Mouse (Mus musculus) Patski (cell line): ENCODE results near the gene Frmpd4. TPM values are rescaled to one million over a fixed set of nuclear protein-coding genes. Genes with fewer than 3 reads are reported as not detected.
A peak's percentile ranks its signal among the peaks of the same experiment; 100 is the strongest.

ENCODE experiments used
- ATAC-seq: fragments of 100-300 bp; one replicate; pipeline ENCODE4 v1.8.0; 2021
- CTCF ChIA-PET: fragments of 350-600 bp; sonication (Branson Sonifier 250); formaldehyde crosslinking; loops from one replicate; lab custom pipeline; 2022; ENCODE audit warnings: inconsistent platforms; lab: Charles Lee
- POLR2A ChIA-PET: fragments of 350-600 bp; sonication (Branson Sonifier 250); formaldehyde crosslinking; loops from one replicate; lab custom pipeline; 2022; ENCODE audit warnings: antibody characterized with exemption, inconsistent platforms; lab: Charles Lee
- DNase-seq: peaks from one replicate; pipeline ENCODE4 v3.0.0-alpha.2; 2011; ENCODE audit warnings: low read depth, low spot score
- H3K27me3 ChIP-seq: fragments of 371-371 bp; one replicate; pipeline ENCODE4 v1.5.1; 2021
- CTCF ChIP-seq: fragments of 100-300 bp; IDR thresholded peaks from one replicate; pipeline ENCODE4 v1.5.1; 2021
- in situ Hi-C: fragments of 300-500 bp; cut with MboI; formaldehyde crosslinking; loops from 3 replicates; pipeline ENCODE4 v1.11.1; 2018; ENCODE audit warnings: low pct_unique_long_range_greater_than_20kb, mixed read lengths
- polyA plus RNA-seq: library from polyadenylated mRNA; unstranded; gene quantifications from one replicate; pipeline ENCODE4 v1.2.3, GENCODE M21; 2021

Gene Frmpd4
- polyA plus RNA-seq, 1 experiment from 2014 or later = 0.26 TPM

GRCm38 (mm10) chrX:167854821-167855220, 722.2 kb downstream of the Frmpd4 start:
- TF ChIP-seq CTCF = no peak
- in situ Hi-C loops = no loop called here
- peaks cover 5% of the 10 kb centered on the region for H3K27me3 ChIP-seq
- peak; percentile 67 for ATAC-seq
- POLR2A ChIA-PET = interaction anchor here (0.9 kb wide), 1 partner anchor 497 kb away, joined by 3 read pairs; no protein-coding TSS in a partner anchor
- DNase-seq = no peak
- CTCF ChIA-PET = no interaction called here

GRCm38 (mm10) chrX:167832543-167832942, 744.5 kb downstream of the Frmpd4 start:
- CTCF ChIA-PET = no interaction called here
- TF ChIP-seq CTCF = no peak
- H3K27me3 ChIP-seq = peaks cover 17% of the 10 kb centered on the region
- no peak for DNase-seq
- in situ Hi-C loops = no loop called here
- no peak for ATAC-seq
- POLR2A ChIA-PET = no interaction called here

DNA sequence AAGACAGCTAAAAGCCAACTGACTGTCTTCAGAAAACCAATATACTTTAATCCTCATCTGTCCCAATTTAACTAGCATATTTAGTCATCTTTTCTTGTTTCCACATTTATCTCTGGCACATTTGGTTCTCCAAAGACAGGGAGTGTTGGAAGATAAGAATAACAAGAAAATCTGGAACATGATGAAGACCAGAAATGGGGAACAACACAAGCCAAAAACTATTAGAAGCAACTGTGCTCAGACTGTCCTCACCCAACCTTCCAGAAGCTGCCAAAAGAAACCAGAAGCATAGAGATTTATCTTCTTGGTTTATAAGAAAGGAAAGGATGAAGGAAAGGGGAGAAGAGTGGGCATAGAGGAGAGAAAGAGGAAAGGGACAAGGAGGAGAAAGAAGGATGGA, 748.6 kb downstream of the Frmpd4 start:
- ATAC-seq (no peak), DNase-seq (no peak)
- in situ Hi-C loops = no loop called here
- ChIA-PET CTCF (interaction anchor here (1.2 to 1.4 kb wide), 2 partner anchors 14 to 32 kb away, joined by 3 to 6 read pairs; no protein-coding TSS in a partner anchor), POLR2A (no interaction called here)
- no peak for TF ChIP-seq CTCF
- peaks cover 13% of the 10 kb centered on the region for H3K27me3 ChIP-seq

- ATAC-seq (no peak), DNase-seq (no peak)
- in situ Hi-C loops = loop anchor here (5.0 kb wide), 1 partner anchor 320 kb away; no protein-coding TSS in a partner anchor
- H3K27me3 ChIP-seq = peaks cover 5% of the 10 kb centered on the region
- TF ChIP-seq CTCF = peak; percentile 68
- ChIA-PET POLR2A (no interaction called here), CTCF (interaction anchor here (0.8 kb wide), 1 partner anchor 1801 kb away, joined by 3 read pairs; no protein-coding TSS in a partner anchor)
Observed at GRCm38 (mm10) chrX:167817363-167817762, 759.7 kb downstream of the Frmpd4 start.

DNA sequence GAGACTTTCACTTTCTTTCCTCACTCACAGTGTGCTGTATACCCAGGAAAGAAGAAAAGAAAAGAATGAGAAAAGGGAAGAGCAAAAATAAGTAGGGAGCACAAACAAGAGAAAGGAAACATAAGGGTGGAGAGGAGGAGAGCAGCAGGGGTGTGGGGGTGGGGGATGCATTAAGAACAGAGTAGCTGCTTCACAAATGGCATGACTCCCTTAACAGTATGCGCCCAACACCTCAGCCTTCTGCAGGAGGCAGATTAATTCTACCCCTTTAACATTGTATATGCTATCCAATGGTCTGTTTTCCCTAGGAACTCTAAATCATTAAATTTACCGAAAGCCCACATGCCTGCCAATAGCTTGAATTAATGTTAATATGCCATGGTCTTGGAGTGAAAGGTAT, 766.9 kb downstream of the Frmpd4 start:
- POLR2A ChIA-PET = no interaction called here
- CTCF ChIA-PET = no interaction called here
- H3K27me3 ChIP-seq = peaks cover 5% of the 10 kb centered on the region
- TF ChIP-seq CTCF = no peak
- no peak for ATAC-seq
- no peak for DNase-seq
- in situ Hi-C loops = no loop called here

DNA sequence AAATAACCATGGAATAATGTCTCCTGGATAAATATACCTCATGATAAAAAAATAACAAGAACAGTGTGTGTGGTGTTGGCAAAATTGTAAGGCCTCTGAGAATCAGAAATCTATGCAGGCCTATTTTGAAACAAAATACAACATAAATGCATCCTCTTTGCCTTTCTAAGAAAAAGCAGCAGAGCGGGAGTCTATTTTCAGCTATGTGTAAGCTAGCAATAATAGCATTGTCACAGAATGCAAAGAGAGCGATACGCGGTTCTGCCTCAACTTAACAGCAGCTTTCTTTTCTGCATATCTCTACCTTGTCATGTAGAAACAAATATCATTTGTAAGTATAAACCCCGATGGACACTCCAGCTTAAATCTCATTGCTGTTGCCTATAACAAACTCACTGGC, 768.5 kb downstream of the Frmpd4 start:
- in situ Hi-C loops = no loop called here
- ChIA-PET POLR2A (no interaction called here), CTCF (no interaction called here)
- ATAC-seq (no peak), DNase-seq (no peak)
- TF ChIP-seq CTCF = no peak
- H3K27me3 ChIP-seq = peaks cover 5% of the 10 kb centered on the region

DNA sequence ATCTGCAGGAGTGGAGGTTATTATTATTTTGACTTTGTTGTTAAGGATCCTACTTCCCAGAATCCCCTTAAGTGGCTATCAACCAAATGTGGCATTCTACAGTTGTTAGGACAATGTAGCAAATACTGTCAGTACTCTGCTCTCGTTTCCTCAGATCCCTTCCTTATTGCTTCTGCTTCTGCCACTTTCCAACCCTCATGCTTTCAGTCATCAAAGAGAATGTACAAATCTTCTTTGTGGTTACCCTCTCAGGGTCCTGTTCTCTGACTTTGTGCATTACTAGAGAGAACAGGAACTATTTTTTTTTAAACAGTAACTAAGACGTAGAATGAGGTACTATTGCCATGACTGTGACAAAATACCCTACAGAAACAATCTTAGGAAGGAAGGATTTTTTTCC, 788.3 kb downstream of the Frmpd4 start:
- DNase-seq = no peak
- in situ Hi-C loops = no loop called here
- ChIA-PET CTCF (no interaction called here), POLR2A (no interaction called here)
- TF ChIP-seq CTCF = no peak
- ATAC-seq = no peak
- H3K27me3 ChIP-seq = peaks cover 16% of the 10 kb centered on the region

DNA sequence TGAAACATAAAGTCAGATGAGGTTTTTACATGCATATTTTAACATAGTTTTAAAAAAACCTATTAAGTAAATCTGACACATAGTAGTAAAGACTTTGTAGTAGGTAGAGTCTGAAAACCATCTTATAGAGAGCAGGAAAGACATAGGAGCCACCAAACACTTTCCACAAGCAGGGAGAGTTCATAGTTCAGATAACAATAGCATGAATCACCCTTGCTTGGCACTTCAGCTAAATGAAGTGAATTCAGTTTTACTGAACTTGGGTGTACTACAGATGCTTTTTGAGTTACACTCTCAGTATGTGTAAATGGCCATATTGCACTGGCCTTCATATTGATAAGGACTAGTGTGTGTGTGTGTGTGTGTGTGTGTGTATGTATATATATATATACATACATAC, 793.5 kb downstream of the Frmpd4 start:
- no peak for TF ChIP-seq CTCF
- peaks cover 7% of the 10 kb centered on the region for H3K27me3 ChIP-seq
- ChIA-PET CTCF (interaction anchor here (1.4 kb wide), 1 partner anchor 31 kb away, joined by 3 read pairs; no protein-coding TSS in a partner anchor), POLR2A (no interaction called here)
- ATAC-seq (no peak), DNase-seq (peak; percentile 13)
- in situ Hi-C loops = no loop called here

DNA sequence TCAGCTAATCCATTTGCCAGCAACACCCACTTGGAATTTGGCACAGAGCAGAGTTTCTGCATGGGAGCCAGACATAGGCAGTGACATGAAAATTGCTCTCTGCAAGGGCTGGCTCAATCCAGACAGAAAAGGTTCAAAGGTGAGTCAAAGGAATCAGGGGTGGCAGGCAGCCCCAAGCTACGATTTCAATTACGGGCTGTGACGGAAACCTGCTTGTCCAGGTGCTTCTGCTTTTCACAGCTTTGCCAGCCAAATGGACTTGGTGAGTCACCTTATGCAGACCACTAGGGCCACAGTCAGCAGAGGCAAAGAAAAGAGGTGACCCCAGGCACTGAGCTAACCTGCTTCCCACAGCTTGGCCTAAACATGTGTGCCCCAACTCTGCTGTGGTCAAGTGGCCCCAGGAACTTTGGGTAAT, 857.5 kb downstream of the Frmpd4 start:
- POLR2A ChIA-PET = interaction anchor here (0.6 to 0.7 kb wide), 2 partner anchors 79 to 87 kb away, joined by 3 to 4 read pairs; no protein-coding TSS in a partner anchor
- CTCF ChIA-PET = no interaction called here
- TF ChIP-seq CTCF = no peak
- in situ Hi-C loops = no loop called here
- H3K27me3 ChIP-seq = peaks cover 9% of the 10 kb centered on the region
- DNase-seq (peak; percentile 10), ATAC-seq (peak; percentile 31)

DNA sequence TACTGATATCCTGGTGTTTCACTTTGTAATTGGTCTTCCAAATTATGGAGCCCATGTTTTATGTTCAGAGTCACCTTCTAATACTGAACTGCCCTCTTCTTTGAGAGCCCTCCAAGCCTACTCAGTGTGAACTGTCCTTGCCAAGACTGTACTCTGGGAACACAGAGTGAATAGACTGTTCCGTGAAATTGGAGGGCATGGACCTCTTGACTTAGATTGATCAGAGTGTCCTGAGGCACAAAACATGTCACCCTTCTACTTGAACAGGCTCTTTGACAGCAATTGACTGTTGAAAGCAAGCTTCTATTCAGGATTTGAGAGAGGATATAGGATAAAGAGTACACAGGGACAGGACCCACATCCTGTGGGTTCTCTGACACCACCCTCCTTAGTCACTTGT, 857.9 kb downstream of the Frmpd4 start:
- CTCF ChIA-PET = no interaction called here
- no peak for TF ChIP-seq CTCF
- in situ Hi-C loops = no loop called here
- DNase-seq = no peak
- POLR2A ChIA-PET = no interaction called here
- peaks cover 9% of the 10 kb centered on the region for H3K27me3 ChIP-seq
- ATAC-seq = no peak

- peaks cover 12% of the 10 kb centered on the region for H3K27me3 ChIP-seq
- POLR2A ChIA-PET = no interaction called here
- no peak for TF ChIP-seq CTCF
- no peak for DNase-seq
- ATAC-seq = no peak
- CTCF ChIA-PET = interaction anchor here (1.2 to 1.3 kb wide), 2 partner anchors 10 to 46 kb away, joined by 3 read pairs; no protein-coding TSS in a partner anchor
- in situ Hi-C loops = no loop called here
Observed at GRCm38 (mm10) chrX:167654806-167655495, 922.1 kb downstream of the Frmpd4 start.
